Mouse (Mus musculus): ENCODE data around the gene Icam2. TPM values are rescaled to one million over a fixed set of nuclear protein-coding genes. Genes with fewer than 3 reads are reported as not detected.
"Not testable (repeated sequence)": the region's sequence is repeated elsewhere in the genome, so short reads cannot be mapped to it uniquely, and the experiment has no call there.

The Icam2 gene
- polyA plus RNA-seq, 1 experiment from 2014 or later = 11.3 TPM

- Histone ChIP-seq H3K9ac (replicated peaks) (no peak overlapping the region), H3K4me3 (no peak overlapping the region), H3K27ac (replicated peaks) (no peak overlapping the region), H3K36me3 (no peaks in the 10 kb centered on the region), H3K4me2 (replicated peaks) (no peak overlapping the region), H3K4me1 (no peaks in the 10 kb centered on the region), H3K27me3 (no peaks in the 10 kb centered on the region), H3K9me3 (no peaks in the 10 kb centered on the region)
- no peak for ATAC-seq (replicated peaks)
- 19% methylated on average over 5 of the region's 5 CpGs for WGBS
Measured at GRCm38 (mm10) chr11:106359350-106359749, 28.5 kb downstream of the Icam2 start.

GRCm38 (mm10) chr11:106355382-106356128 is 32.3 kb downstream of the Icam2 start:
- Histone ChIP-seq H3K9ac (replicated peaks) (no peak overlapping the region), H3K4me2 (replicated peaks) (no peak overlapping the region), H3K36me3 (no peaks in the 10 kb centered on the region), H3K4me1 (no peaks in the 10 kb centered on the region), H3K9me3 (no peaks in the 10 kb centered on the region), H3K4me3 (no peak overlapping the region), H3K27ac (replicated peaks) (no peak overlapping the region), H3K27me3 (no peaks in the 10 kb centered on the region)
- WGBS = 82% methylated on average over 19 of the region's 19 CpGs
- ATAC-seq (replicated peaks) = no peak

DNA sequence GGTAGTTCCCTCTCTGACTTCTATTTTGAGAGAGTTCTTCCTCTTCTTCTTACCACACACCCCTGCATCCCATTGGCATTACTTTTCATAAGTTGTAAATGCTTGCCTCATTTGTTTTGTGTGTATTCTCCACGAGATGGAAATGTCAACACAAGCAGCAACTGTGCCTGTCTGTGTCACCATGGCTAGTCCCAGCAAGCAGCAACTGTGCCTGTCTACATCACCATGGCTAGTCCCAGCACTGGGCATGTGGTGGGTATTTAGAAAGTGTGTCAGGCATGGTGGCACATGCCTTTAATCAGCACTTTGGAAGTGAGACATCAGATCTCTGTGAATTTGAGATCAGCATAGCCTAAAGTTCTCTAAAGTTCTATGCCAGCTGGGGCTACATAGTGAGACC is 33.7 kb downstream of the Icam2 start:
- Histone ChIP-seq H3K9ac (replicated peaks) (no peak overlapping the region), H3K4me1 (no peaks in the 10 kb centered on the region), H3K4me3 (no peak overlapping the region), H3K9me3 (no peaks in the 10 kb centered on the region), H3K27ac (replicated peaks) (no peak overlapping the region), H3K27me3 (no peaks in the 10 kb centered on the region), H3K36me3 (no peaks in the 10 kb centered on the region), H3K4me2 (replicated peaks) (no peak overlapping the region)
- WGBS = 70% methylated on average over 1 of the region's 1 CpGs
- no peak for ATAC-seq (replicated peaks)

GRCm38 (mm10) chr11:106353188-106353587 is 34.7 kb downstream of the Icam2 start, which contains the start of gene Scn4a:
Gene Scn4a (minus strand): TSS chr11:106353288.
- Histone ChIP-seq H3K36me3 (no peaks in the 10 kb centered on the region), H3K9me3 (no peaks in the 10 kb centered on the region), H3K9ac (replicated peaks) (no peak within 1 kb of the TSS), H3K4me2 (replicated peaks) (no peak within 1 kb of the TSS), H3K27me3 (no peaks in the 10 kb centered on the region), H3K4me3 (no peak within 1 kb of the TSS), H3K4me1 (no peaks in the 10 kb centered on the region), H3K27ac (replicated peaks) (no peak within 1 kb of the TSS)
- ATAC-seq (replicated peaks) = no peak
- 87% methylated on average over 12 of the region's 12 CpGs for WGBS

GRCm38 (mm10) chr11:106351941-106352340 is 35.9 kb downstream of the Icam2 start:
- WGBS = 81% methylated on average over 4 of the region's 4 CpGs
- no peaks in the 10 kb centered on the region for H3K4me1 ChIP-seq
- no peak overlapping the region for H3K27ac ChIP-seq (replicated peaks)
- H3K4me3 ChIP-seq = no peak overlapping the region
- no peaks in the 10 kb centered on the region for H3K27me3 ChIP-seq
- H3K4me2 ChIP-seq (replicated peaks) = no peak overlapping the region
- H3K9ac ChIP-seq (replicated peaks) = no peak overlapping the region
- no peaks in the 10 kb centered on the region for H3K9me3 ChIP-seq
- no peaks in the 10 kb centered on the region for H3K36me3 ChIP-seq
- ATAC-seq (replicated peaks) = no peak

GRCm38 (mm10) chr11:106351253-106351652 is 36.6 kb downstream of the Icam2 start:
- no peak overlapping the region for H3K4me2 ChIP-seq (replicated peaks)
- 52% methylated on average over 3 of the region's 3 CpGs for WGBS

DNA sequence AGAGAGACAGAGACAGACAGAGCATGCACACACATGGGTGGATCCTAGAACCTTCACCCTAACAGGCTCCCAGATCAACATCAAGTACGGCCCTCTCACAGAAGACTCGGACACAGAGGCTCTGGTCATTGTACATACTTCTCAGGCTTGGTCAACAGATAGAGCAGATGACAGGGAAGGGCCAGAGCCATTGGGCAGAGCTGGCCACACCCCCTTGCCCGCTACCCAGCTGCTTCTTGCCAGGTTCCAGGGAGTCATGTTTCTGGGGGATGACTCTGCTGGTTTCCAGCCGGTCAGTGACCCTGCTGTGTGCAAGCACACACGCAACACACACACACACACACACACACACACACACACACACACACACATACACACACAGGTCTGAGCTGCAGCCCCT is 37.0 kb downstream of the Icam2 start:
- Histone ChIP-seq H3K27ac (replicated peaks) (no peak overlapping the region), H3K4me3 (no peak overlapping the region), H3K9ac (replicated peaks) (no peak overlapping the region), H3K9me3 (no peaks in the 10 kb centered on the region), H3K4me1 (no peaks in the 10 kb centered on the region), H3K36me3 (no peaks in the 10 kb centered on the region), H3K27me3 (no peaks in the 10 kb centered on the region), H3K4me2 (replicated peaks) (no peak overlapping the region)
- ATAC-seq (replicated peaks) = no peak
- 68% methylated on average over 5 of the region's 5 CpGs for WGBS

More at GRCm38 (mm10) chr11:106351253-106351652, 36.6 kb downstream of the Icam2 start:
- H3K9me3 ChIP-seq = no peaks in the 10 kb centered on the region
- H3K36me3 ChIP-seq = no peaks in the 10 kb centered on the region
- no peak for ATAC-seq (replicated peaks)
- no peak overlapping the region for H3K4me3 ChIP-seq
- no peak overlapping the region for H3K27ac ChIP-seq (replicated peaks)
- no peaks in the 10 kb centered on the region for H3K4me1 ChIP-seq
- no peak overlapping the region for H3K9ac ChIP-seq (replicated peaks)
- no peaks in the 10 kb centered on the region for H3K27me3 ChIP-seq

DNA sequence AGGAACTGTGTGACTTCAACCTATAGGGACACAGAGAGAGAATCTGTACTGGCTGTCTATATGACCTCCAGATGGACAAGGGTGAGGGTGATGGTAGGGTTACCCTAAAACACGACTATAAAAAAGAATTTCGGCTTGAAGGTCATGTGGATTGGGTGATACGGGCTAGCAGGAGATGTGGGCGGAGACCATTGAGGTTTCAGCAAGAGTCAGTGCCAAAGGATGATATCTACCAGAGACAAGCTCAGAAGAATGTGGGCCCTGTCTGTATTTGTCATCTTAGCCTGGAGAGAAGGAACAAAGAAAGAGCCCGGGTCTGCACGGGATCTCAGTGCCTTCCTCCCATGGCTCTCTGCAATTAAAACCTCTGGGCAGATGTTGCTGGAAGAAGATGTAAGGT is 38.1 kb downstream of the Icam2 start:
- no peak overlapping the region for H3K9ac ChIP-seq (replicated peaks)
- H3K9me3 ChIP-seq = no peaks in the 10 kb centered on the region
- H3K4me1 ChIP-seq = no peaks in the 10 kb centered on the region
- H3K27me3 ChIP-seq = no peaks in the 10 kb centered on the region
- no peak overlapping the region for H3K27ac ChIP-seq (replicated peaks)
- no peak overlapping the region for H3K4me3 ChIP-seq
- ATAC-seq (replicated peaks) = no peak
- no peak overlapping the region for H3K4me2 ChIP-seq (replicated peaks)
- H3K36me3 ChIP-seq = no peaks in the 10 kb centered on the region
- WGBS = 89% methylated on average over 6 of the region's 6 CpGs

DNA sequence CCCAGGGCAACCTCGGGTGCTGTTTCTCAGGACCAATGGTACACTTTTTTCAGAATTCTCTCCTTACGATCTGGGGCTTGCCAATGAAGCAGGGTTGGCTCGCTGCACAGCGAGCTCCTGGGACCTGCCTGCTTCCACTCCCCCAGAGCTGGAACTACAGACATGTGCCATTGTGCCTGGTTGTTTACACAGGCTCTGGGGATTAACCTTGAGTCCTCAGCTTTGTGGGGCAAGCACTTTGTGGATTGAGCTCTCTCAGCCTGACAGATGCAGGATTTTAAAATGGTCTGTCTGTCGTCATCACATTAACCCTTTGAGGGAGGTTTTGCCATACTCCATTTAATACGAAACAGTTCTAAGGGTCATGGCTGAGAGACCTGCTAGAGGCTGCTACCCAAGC is 43.0 kb downstream of the Icam2 start:
- WGBS = 46% methylated on average over 6 of the region's 6 CpGs
- Histone ChIP-seq H3K9ac (replicated peaks) (no peak overlapping the region), H3K4me1 (no peaks in the 10 kb centered on the region), H3K27me3 (no peaks in the 10 kb centered on the region), H3K27ac (replicated peaks) (no peak overlapping the region), H3K4me2 (replicated peaks) (no peak overlapping the region), H3K9me3 (no peaks in the 10 kb centered on the region), H3K4me3 (no peak overlapping the region), H3K36me3 (no peaks in the 10 kb centered on the region)
- ATAC-seq (replicated peaks) = no peak

DNA sequence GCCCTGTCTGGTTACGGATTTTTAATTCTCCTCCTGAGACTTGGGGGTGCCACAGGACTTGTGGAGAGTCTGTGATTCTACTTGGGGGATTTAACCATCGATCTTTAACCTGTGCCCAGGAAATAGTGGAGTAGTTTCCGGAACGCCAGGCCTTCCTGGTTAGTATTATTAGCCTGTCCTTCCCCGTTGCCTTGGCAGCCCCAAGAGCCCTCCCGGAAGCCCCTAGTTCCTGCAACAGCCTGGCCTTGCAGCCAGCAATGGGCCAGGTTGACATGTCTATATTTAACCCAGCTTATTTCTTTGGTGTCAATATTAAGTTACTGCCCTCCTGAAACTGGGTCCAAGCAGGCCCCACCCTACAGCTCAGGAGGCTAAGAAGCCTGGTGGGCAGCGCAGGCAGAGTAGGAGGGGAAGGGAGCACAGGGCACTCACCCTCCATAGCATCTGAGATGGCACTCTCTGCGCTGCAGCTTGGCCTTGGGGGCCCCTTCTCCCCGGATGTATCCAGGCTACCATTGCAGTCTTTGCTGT is 46.8 kb downstream of the Icam2 start:
- no peak overlapping the region for H3K4me3 ChIP-seq
- no peaks in the 10 kb centered on the region for H3K4me1 ChIP-seq
- H3K9ac ChIP-seq (replicated peaks) = no peak overlapping the region
- no peaks in the 10 kb centered on the region for H3K27me3 ChIP-seq
- no peak overlapping the region for H3K27ac ChIP-seq (replicated peaks)
- no peaks in the 10 kb centered on the region for H3K36me3 ChIP-seq
- no peak for ATAC-seq (replicated peaks)
- no peak overlapping the region for H3K4me2 ChIP-seq (replicated peaks)
- 87% methylated on average over 9 of the region's 9 CpGs for WGBS
- no peaks in the 10 kb centered on the region for H3K9me3 ChIP-seq

DNA sequence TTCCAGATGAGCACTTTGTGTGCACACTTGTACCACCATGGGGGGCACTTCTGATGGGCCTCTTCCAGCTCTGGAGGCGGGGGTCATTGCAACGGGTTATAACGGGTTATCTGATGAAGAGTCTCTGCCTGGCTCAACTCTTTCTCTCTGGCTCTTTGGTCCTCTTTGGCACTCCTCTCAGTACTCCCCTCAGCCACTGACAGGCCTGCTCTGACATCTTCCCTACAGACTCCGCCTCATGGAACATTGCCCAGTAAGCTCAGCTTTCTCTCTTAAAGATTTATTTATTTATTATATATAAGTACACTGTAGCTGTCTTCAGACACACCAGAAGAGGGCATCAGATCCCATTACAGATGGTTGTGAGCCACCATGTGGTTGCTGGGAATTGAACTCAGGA is 48.6 kb downstream of the Icam2 start:
- not testable (repeated sequence) for H3K36me3 ChIP-seq; H3K4me1 ChIP-seq; H3K27ac ChIP-seq (replicated peaks); H3K27me3 ChIP-seq; H3K9me3 ChIP-seq; ATAC-seq (replicated peaks); H3K4me2 ChIP-seq (replicated peaks); H3K9ac ChIP-seq (replicated peaks); H3K4me3 ChIP-seq
- WGBS = 99% methylated on average over 4 of the region's 4 CpGs

DNA sequence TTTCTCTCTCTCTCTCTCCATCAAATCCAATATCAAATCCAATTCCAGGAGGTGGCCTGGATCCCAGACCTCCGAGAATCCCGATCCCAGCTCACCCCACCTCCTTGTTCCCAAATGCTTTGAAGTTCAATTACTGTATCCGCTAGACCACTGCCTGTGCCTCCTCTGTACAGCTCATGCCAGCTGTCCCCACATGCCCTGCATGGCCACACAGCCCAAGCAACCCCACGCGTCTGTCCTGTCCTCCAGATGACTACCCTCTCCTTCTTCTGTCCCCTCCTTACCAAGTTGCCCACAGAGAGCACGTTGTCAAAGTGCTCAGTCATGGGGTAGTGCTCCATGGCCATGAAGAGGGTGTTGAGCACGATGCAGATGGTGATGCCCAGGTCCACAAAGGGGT is 49.0 kb downstream of the Icam2 start:
- no peak overlapping the region for H3K4me2 ChIP-seq (replicated peaks)
- no peaks in the 10 kb centered on the region for H3K9me3 ChIP-seq
- no peaks in the 10 kb centered on the region for H3K36me3 ChIP-seq
- H3K9ac ChIP-seq (replicated peaks) = no peak overlapping the region
- H3K27ac ChIP-seq (replicated peaks) = no peak overlapping the region
- 80% methylated on average over 7 of the region's 7 CpGs for WGBS
- H3K4me3 ChIP-seq = no peak overlapping the region
- no peaks in the 10 kb centered on the region for H3K27me3 ChIP-seq
- no peak for ATAC-seq (replicated peaks)
- H3K4me1 ChIP-seq = no peaks in the 10 kb centered on the region

DNA sequence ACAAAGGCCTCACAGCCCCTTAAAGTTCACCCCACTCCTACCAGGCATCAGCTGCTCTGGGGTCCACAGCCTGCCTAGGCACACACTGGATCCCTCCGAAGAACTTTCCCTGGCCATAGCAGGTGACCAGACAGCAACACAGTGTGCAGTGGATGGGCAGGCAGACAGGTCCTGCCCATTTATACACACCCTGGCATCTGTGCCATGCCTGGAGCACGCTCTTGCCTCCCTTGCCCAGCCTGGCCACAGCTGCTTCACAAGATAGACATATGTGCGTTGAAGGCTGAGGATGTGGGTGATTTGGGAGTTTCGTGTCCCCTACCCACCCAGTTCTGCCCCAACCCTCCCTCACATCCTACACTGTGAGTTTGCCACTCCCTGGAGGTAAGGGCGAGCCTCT is 49.8 kb downstream of the Icam2 start:
- H3K27me3 ChIP-seq = no peaks in the 10 kb centered on the region
- no peak for ATAC-seq (replicated peaks)
- H3K9me3 ChIP-seq = no peaks in the 10 kb centered on the region
- WGBS = 70% methylated on average over 5 of the region's 5 CpGs
- H3K4me1 ChIP-seq = no peaks in the 10 kb centered on the region
- H3K4me3 ChIP-seq = no peak overlapping the region
- no peak overlapping the region for H3K9ac ChIP-seq (replicated peaks)
- no peak overlapping the region for H3K4me2 ChIP-seq (replicated peaks)
- H3K36me3 ChIP-seq = no peaks in the 10 kb centered on the region
- H3K27ac ChIP-seq (replicated peaks) = no peak overlapping the region
